Mouse (Mus musculus) intestine, embryonic 14.5 days (tissue): ENCODE data around the gene Zfp13. TPM values are rescaled to one million over a fixed set of nuclear protein-coding genes. Genes with fewer than 3 reads are reported as not detected.

Experiments
- ATAC-seq: fragments of 200-750 bp; cut with Nextera tagmentation; replicated peaks from 2 replicates; pipeline ENCODE4 v1.8.0; 2017; ENCODE audit warnings: low read depth, moderate number of reproducible peaks, moderate TSS enrichment, moderate library complexity; ENCODE audit not compliant: low FRiP score, low TSS enrichment
- DNase-seq: peaks from one replicate; pipeline ENCODE4 v3.0.0-alpha.2; 2018; ENCODE audit warnings: low spot score
- H3K27ac ChIP-seq: fragments of 300-500 bp; sonication (generic); 2 replicates; pipeline ENCODE4 v1.5.1; 2014; ENCODE audit warnings: low read depth, mild to moderate bottlenecking, control low read depth
- H3K27me3 ChIP-seq: fragments of 300-500 bp; sonication (generic); replicated peaks from 2 replicates; pipeline ENCODE4 v1.6.1; 2014; ENCODE audit warnings: low read length, control low read depth; ENCODE audit not compliant: control insufficient read depth, insufficient read depth
- H3K36me3 ChIP-seq: fragments of 300-500 bp; sonication (generic); 2 replicates; pipeline ENCODE4 v1.6.1; 2014; ENCODE audit warnings: low read length, control low read depth; ENCODE audit not compliant: control insufficient read depth, insufficient read depth
- H3K4me1 ChIP-seq: fragments of 300-500 bp; sonication (generic); replicated peaks from 2 replicates; pipeline ENCODE4 v1.6.1; 2014; ENCODE audit warnings: low read length, control low read depth, mixed read lengths; ENCODE audit not compliant: control insufficient read depth, insufficient read depth
- H3K4me2 ChIP-seq: fragments of 300-500 bp; sonication (generic); 2 replicates; pipeline ENCODE4 v1.6.1; 2014; ENCODE audit warnings: low read length
- H3K4me3 ChIP-seq: fragments of 300-500 bp; sonication (generic); 2 replicates; pipeline ENCODE4 v1.5.1; 2014; ENCODE audit warnings: low read depth, low read length, control low read depth, mixed read lengths
- H3K9ac ChIP-seq: fragments of 300-500 bp; sonication (generic); 2 replicates; pipeline ENCODE4 v1.6.1; 2014; ENCODE audit warnings: mild to moderate bottlenecking, low read length
- H3K9me3 ChIP-seq: fragments of 300-500 bp; sonication (generic); 2 replicates; pipeline ENCODE4 v1.6.1; 2016; ENCODE audit warnings: low read length, control low read depth; ENCODE audit not compliant: control insufficient read depth
- WGBS: fragments of 180-500 bp; shearing (Covaris S2); extraction: QIAGEN DNeasy Blood & Tissue Kit; methylation state at CpG from one replicate; pipeline ENCODE4 v1.1.7; 2014; 5-methylcytosine and 5-hydroxymethylcytosine counted together
- polyA plus RNA-seq: library from polyadenylated mRNA; unstranded; fragments of >200 nt; fragmentation: Nextera tagmentation; extraction: Ambion mirVana; gene quantifications from 2 replicates; pipeline ENCODE4 v1.2.1, GENCODE M21; 2014

Zfp13 gene
- polyA plus RNA-seq, 1 experiment from 2014 or later = 14.8 TPM

GRCm38 (mm10) chr17:23544766-23545165 lies 54.5 kb downstream of the Zfp13 start:
- no peak overlapping the region for H3K4me3 ChIP-seq
- H3K4me1 ChIP-seq = peaks cover 5% of the 10 kb centered on the region; the same call in 1 of the 2 replicates
- peaks cover 14% of the 10 kb centered on the region for H3K27me3 ChIP-seq
- no peak overlapping the region for H3K9ac ChIP-seq
- no peak overlapping the region for H3K27ac ChIP-seq
- no peak for ATAC-seq
- H3K9me3 ChIP-seq = no peaks in the 10 kb centered on the region
- H3K4me2 ChIP-seq = no peak overlapping the region
- DNase-seq = no peak
- 90% methylated on average over 1 of the region's 1 CpGs for WGBS
- H3K36me3 ChIP-seq = no peaks in the 10 kb centered on the region

- no peak overlapping the region for H3K4me3 ChIP-seq
- no peak overlapping the region for H3K27ac ChIP-seq
- H3K36me3 ChIP-seq = no peaks in the 10 kb centered on the region
- no peaks in the 10 kb centered on the region for H3K4me1 ChIP-seq
- DNase-seq = no peak
- ATAC-seq = no peak
- no peak overlapping the region for H3K4me2 ChIP-seq
- no peaks in the 10 kb centered on the region for H3K9me3 ChIP-seq
- 81% methylated on average over 4 of the region's 4 CpGs for WGBS
- peaks cover 22% of the 10 kb centered on the region for H3K27me3 ChIP-seq
- no peak overlapping the region for H3K9ac ChIP-seq
Observed at GRCm38 (mm10) chr17:23543983-23544382, 55.3 kb downstream of the Zfp13 start.

- H3K36me3 ChIP-seq = no peaks in the 10 kb centered on the region
- H3K27ac ChIP-seq = no peak overlapping the region
- no peak overlapping the region for H3K9ac ChIP-seq
- H3K9me3 ChIP-seq = no peaks in the 10 kb centered on the region
- peak; percentile 74 for DNase-seq
- H3K4me3 ChIP-seq = no peak overlapping the region
- H3K4me1 ChIP-seq = no peaks in the 10 kb centered on the region
- ATAC-seq = peak; percentile 40
- WGBS = 17% methylated on average over 5 of the region's 5 CpGs
- peak overlapping the region; percentile 27; the same call in 1 of the 2 replicates for H3K4me2 ChIP-seq
- H3K27me3 ChIP-seq = peaks cover 29% of the 10 kb centered on the region
Observed at GRCm38 (mm10) chr17:23543325-23543724, 56.0 kb downstream of the Zfp13 start.

GRCm38 (mm10) chr17:23542835-23543234 lies 56.5 kb downstream of the Zfp13 start:
- H3K27ac ChIP-seq = no peak overlapping the region
- H3K4me3 ChIP-seq = no peak overlapping the region
- H3K4me1 ChIP-seq = no peaks in the 10 kb centered on the region; the same call in 1 of the 2 replicates
- DNase-seq = no peak
- peaks cover 34% of the 10 kb centered on the region for H3K27me3 ChIP-seq
- no peak for ATAC-seq
- no peaks in the 10 kb centered on the region for H3K36me3 ChIP-seq
- peak overlapping the region; percentile 27; the same call in 1 of the 2 replicates for H3K4me2 ChIP-seq
- 57% methylated on average over 4 of the region's 4 CpGs for WGBS
- H3K9me3 ChIP-seq = no peaks in the 10 kb centered on the region
- H3K9ac ChIP-seq = no peak overlapping the region

- no peak overlapping the region for H3K9ac ChIP-seq
- no peaks in the 10 kb centered on the region for H3K36me3 ChIP-seq
- DNase-seq = no peak
- no peaks in the 10 kb centered on the region for H3K9me3 ChIP-seq
- no peak for ATAC-seq
- no peak overlapping the region for H3K4me2 ChIP-seq
- H3K4me1 ChIP-seq = no peaks in the 10 kb centered on the region; the same call in 1 of the 2 replicates
- H3K4me3 ChIP-seq = no peak overlapping the region
- 23% methylated on average over 12 of the region's 12 CpGs for WGBS
- no peak overlapping the region for H3K27ac ChIP-seq
- peaks cover 40% of the 10 kb centered on the region for H3K27me3 ChIP-seq
Observed at GRCm38 (mm10) chr17:23542004-23542720, 57.1 kb downstream of the Zfp13 start.

- Histone ChIP-seq H3K36me3 (no peaks in the 10 kb centered on the region), H3K27me3 (peaks cover 43% of the 10 kb centered on the region), H3K27ac (no peak overlapping the region), H3K4me2 (peak overlapping the region; percentile 20; the same call in 1 of the 2 replicates), H3K4me3 (peak overlapping the region; percentile 7; the same call in 1 of the 2 replicates), H3K9ac (no peak overlapping the region), H3K9me3 (no peaks in the 10 kb centered on the region), H3K4me1 (no peaks in the 10 kb centered on the region; the same call in 1 of the 2 replicates)
- DNase-seq = peak; percentile 78
- WGBS = 18% methylated on average over 31 of the region's 31 CpGs
- ATAC-seq = no peak; the same call in 1 of the 2 replicates
Observed at GRCm38 (mm10) chr17:23540605-23541475, 58.4 kb downstream of the Zfp13 start.

DNA sequence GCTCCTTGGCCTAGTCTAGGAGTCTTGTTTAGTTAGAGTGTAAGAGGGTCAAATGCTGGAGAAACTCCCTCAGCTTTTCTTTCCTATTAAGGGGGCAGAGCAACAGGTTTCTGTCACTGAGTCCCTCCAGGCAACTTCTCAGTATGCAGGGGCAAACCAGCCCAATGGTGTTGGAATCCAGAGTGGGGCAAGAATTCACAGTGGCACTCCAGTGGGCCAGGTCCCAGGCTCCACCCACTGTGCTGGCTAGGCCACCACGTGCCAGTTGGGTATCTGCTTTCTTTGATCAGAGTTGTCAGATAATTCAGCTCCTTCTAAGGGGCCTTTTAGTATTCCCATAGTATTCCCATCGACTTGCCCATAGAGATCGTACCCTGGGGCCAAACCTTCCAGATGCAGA lies 59.2 kb downstream of the Zfp13 start:
- H3K9ac ChIP-seq = no peak overlapping the region
- WGBS = 45% methylated on average over 3 of the region's 3 CpGs
- no peaks in the 10 kb centered on the region for H3K36me3 ChIP-seq
- H3K4me2 ChIP-seq = peak overlapping the region; percentile 20; the same call in 1 of the 2 replicates
- peaks cover 43% of the 10 kb centered on the region for H3K27me3 ChIP-seq
- no peaks in the 10 kb centered on the region; the same call in 1 of the 2 replicates for H3K4me1 ChIP-seq
- no peak overlapping the region for H3K4me3 ChIP-seq
- DNase-seq (no peak), ATAC-seq (no peak)
- H3K27ac ChIP-seq = no peak overlapping the region
- no peaks in the 10 kb centered on the region for H3K9me3 ChIP-seq

- no peaks in the 10 kb centered on the region; the same call in 1 of the 2 replicates for H3K4me1 ChIP-seq
- H3K27ac ChIP-seq = no peak overlapping the region
- DNase-seq (no peak), ATAC-seq (no peak)
- no peaks in the 10 kb centered on the region for H3K9me3 ChIP-seq
- H3K4me2 ChIP-seq = no peak overlapping the region
- peaks cover 48% of the 10 kb centered on the region for H3K27me3 ChIP-seq
- no peaks in the 10 kb centered on the region for H3K36me3 ChIP-seq
- no peak overlapping the region for H3K9ac ChIP-seq
- H3K4me3 ChIP-seq = no peak overlapping the region
- whole genome bisulfite sequencing = 89% methylated on average over 5 of the region's 5 CpGs
Observed at GRCm38 (mm10) chr17:23539608-23540007, 59.7 kb downstream of the Zfp13 start.
